Mouse (Mus musculus) thymus, adult 2 months (tissue): ENCODE data around the gene Arhgap23. TPM values are rescaled to one million over a fixed set of nuclear protein-coding genes. Genes with fewer than 3 reads are reported as not detected.

ENCODE experiments used
- DNase-seq: peaks from one replicate; pipeline ENCODE4 v3.0.0; 2021
- H3K27ac ChIP-seq: fragments of 200-500 bp; 2 replicates; pipeline ENCODE4 v1.5.1; 2012; ENCODE audit warnings: low read length, control low read depth; ENCODE audit not compliant: control insufficient read depth, insufficient read depth
- H3K27me3 ChIP-seq: fragments of 200-500 bp; 2 replicates; pipeline ENCODE4 v1.6.1; 2012; ENCODE audit warnings: mild to moderate bottlenecking, low read length, moderate library complexity, mixed read lengths; ENCODE audit not compliant: control insufficient read depth, insufficient read depth
- H3K36me3 ChIP-seq: fragments of 200-500 bp; 2 replicates; pipeline ENCODE4 v1.6.1; 2012; ENCODE audit warnings: mild to moderate bottlenecking, low read length, moderate library complexity; ENCODE audit not compliant: control insufficient read depth, insufficient read depth
- H3K4me1 ChIP-seq: fragments of 200-500 bp; replicated peaks from 2 replicates; pipeline ENCODE4 v1.6.1; 2012; ENCODE audit warnings: low read length; ENCODE audit not compliant: control insufficient read depth, insufficient read depth
- H3K4me3 ChIP-seq: fragments of 200-500 bp; 2 replicates; pipeline ENCODE4 v1.5.1; 2012; ENCODE audit warnings: mild to moderate bottlenecking, low read length, control low read depth, moderate library complexity; ENCODE audit not compliant: control insufficient read depth, insufficient read depth
- CTCF ChIP-seq: fragments of 200-500 bp; IDR thresholded peaks from 2 replicates; pipeline ENCODE4 v1.5.1; 2012; ENCODE audit warnings: mild to moderate bottlenecking, control low read depth, low read length, moderate library complexity, borderline replicate concordance; ENCODE audit not compliant: control insufficient read depth, poor library complexity, insufficient read depth; ENCODE audit errors: extremely low read depth
- POLR2A ChIP-seq: fragments of 200-500 bp; IDR thresholded peaks from 2 replicates; pipeline ENCODE4 v1.6.1; 2012; ENCODE audit warnings: mild to moderate bottlenecking, low read length, control low read depth, moderate library complexity; ENCODE audit not compliant: control insufficient read depth, poor library complexity, insufficient read depth; ENCODE audit errors: extremely low read depth
- WGBS: fragments of 180-500 bp; shearing (Covaris S2); methylation state at CpG from one replicate; pipeline ENCODE4 v1.1.7; 2018; 5-methylcytosine and 5-hydroxymethylcytosine counted together
- polyA plus RNA-seq: library from polyadenylated mRNA; depleted of rRNA; stranded (reverse); fragments of >200 nt; gene quantifications from 2 replicates; pipeline ENCODE4 v1.2.3, GENCODE M21; 2012

Gene Arhgap23
- polyA plus RNA-seq, 1 experiment, result 13.3 TPM

DNA sequence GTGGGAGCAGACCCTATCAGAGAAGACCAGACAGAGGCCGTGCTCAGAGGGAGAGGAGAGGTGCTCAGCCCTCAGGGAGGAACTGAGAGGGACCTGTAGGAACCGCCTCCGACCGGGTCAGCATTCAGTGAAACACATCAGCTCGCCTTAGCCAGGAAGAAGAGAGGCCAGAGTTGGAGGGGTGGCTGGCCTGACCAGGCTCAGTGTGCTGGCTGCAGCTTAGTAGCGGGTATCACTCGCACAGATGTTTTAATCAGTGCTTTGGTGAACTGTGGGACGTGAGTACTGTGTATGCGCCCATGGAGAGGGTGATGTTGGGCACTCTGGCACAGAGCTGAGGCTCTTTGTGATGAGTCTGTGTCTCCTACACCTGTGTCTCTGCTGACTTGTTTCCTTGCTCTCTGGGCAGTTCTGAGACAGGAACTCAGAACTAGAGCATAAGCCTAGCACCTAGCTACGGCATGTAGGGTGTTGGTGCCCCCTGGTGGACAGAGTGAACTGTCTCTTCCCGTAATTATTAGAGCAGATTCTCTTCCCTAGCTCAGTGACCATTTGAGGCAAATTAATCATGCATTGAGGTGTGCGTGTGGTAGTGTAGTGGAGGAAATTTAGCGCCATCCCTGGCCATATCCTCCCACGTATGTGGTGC, 53.4 kb downstream of the Arhgap23 start:
- Histone ChIP-seq H3K4me1 (no peaks in the 10 kb centered on the region), H3K27ac (no peak overlapping the region), H3K27me3 (no peaks in the 10 kb centered on the region), H3K4me3 (no peak overlapping the region), H3K36me3 (no peaks in the 10 kb centered on the region)
- TF ChIP-seq CTCF, result no peak
- TF ChIP-seq POLR2A, result no peak
- DNase-seq, result peak; percentile 84
- 69% methylated on average over 14 of the region's 14 CpGs for WGBS

DNA sequence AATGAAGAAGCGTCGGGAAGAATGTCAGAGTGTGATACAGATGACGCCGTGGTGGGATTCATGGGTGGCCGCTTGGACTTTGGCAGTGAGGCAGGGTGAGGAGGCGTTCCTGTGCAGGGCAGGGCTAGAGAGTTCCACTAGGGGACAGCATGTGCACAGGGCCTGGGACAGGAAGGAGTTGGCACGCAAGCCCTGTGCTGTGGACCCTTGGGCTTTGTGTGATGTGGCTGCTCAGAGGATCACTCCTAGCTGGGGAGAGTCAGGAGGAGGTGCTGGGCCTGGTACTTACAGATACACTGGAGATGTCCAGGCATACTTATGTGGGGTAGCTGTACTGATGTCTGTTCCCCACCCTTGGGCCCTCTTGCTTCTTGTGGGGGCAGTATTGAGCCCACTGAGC, 54.5 kb downstream of the Arhgap23 start:
- Histone ChIP-seq H3K27me3 (no peaks in the 10 kb centered on the region), H3K36me3 (no peaks in the 10 kb centered on the region), H3K4me1 (no peaks in the 10 kb centered on the region), H3K4me3 (no peak overlapping the region), H3K27ac (no peak overlapping the region)
- no peak for DNase-seq
- WGBS, result 95% methylated on average over 7 of the region's 7 CpGs
- TF ChIP-seq CTCF, result no peak
- no peak for TF ChIP-seq POLR2A

GRCm38 (mm10) chr11:97471276-97471675, 55.9 kb downstream of the Arhgap23 start:
- no peak overlapping the region for H3K4me3 ChIP-seq
- H3K27ac ChIP-seq, result no peak overlapping the region
- H3K27me3 ChIP-seq, result no peaks in the 10 kb centered on the region
- no peaks in the 10 kb centered on the region for H3K36me3 ChIP-seq
- H3K4me1 ChIP-seq, result no peaks in the 10 kb centered on the region
- WGBS, result 95% methylated on average over 6 of the region's 6 CpGs
- TF ChIP-seq POLR2A (no peak), CTCF (no peak)
- no peak for DNase-seq

DNA sequence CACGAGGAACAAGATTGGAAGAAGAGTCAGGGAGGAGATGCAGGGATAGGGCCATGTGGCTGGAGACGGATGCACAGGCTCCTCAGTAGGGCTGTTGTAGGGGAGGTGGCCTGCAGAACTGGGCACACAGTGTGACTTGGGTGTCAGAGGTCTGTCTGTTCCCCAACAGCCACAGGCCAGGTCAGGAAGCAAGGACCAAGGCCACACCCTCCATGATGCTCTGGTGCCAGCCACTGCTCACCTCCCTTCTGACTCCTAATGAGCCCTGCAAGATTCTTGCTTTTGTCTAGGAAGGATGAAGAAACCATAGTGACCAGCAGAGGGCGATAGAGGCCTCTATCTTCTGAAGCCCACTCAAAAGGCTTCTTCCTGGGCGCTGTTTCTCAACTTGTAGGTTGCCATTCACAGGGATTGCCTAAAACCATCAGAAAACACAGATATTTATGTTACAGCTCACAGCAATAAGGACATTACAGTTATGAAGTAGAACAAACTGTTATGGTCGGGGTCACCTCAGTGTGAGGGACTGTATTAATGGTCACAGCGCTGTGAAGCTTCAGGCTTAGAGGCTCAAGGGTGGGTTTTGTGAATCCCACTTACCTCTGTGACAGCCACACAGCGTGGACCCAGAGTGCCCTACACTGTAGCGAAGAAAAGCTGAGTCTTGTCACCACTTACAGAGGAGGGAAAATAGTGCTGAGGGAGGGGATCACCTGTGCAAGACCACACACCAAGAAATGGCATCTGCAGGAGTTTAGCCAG, 61.2 kb downstream of the Arhgap23 start:
- Histone ChIP-seq H3K4me3 (no peak overlapping the region), H3K27ac (no peak overlapping the region), H3K4me1 (no peaks in the 10 kb centered on the region), H3K27me3 (no peaks in the 10 kb centered on the region), H3K36me3 (no peaks in the 10 kb centered on the region)
- WGBS, result 76% methylated on average over 8 of the region's 8 CpGs
- TF ChIP-seq CTCF, result peak; percentile 52; the same call in 1 of the 2 replicates
- TF ChIP-seq POLR2A, result no peak
- DNase-seq, result peak; percentile 66

- Histone ChIP-seq H3K27me3 (no peaks in the 10 kb centered on the region), H3K36me3 (no peaks in the 10 kb centered on the region), H3K4me3 (no peak overlapping the region), H3K27ac (no peak overlapping the region), H3K4me1 (no peaks in the 10 kb centered on the region)
- 98% methylated on average over 7 of the region's 7 CpGs for WGBS
- DNase-seq, result no peak
- TF ChIP-seq CTCF (no peak), POLR2A (no peak)
Measured at GRCm38 (mm10) chr11:97477431-97477830, 62.1 kb downstream of the Arhgap23 start.

DNA sequence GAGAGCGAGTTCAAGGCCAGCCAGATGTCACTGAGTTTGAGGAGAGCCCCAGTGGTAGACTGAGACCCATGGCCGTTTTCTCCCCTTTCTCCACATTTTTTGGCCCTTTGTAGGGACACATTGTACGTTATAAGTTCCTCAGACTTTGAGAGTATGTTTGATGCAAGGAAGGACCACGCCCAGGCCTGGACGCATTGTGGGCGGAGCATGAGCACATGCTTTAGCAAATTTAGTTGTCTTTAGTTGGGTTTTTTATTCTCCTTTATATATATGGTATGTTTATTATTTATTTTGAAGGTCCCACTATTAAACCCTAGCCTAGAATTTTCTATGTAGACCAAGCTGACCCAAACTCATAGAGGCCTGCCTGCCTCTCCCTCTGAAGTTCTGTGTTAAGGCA, 63.0 kb downstream of the Arhgap23 start:
- Histone ChIP-seq H3K27ac (no peak overlapping the region), H3K4me3 (no peak overlapping the region), H3K27me3 (no peaks in the 10 kb centered on the region), H3K4me1 (no peaks in the 10 kb centered on the region), H3K36me3 (no peaks in the 10 kb centered on the region)
- TF ChIP-seq CTCF (no peak), POLR2A (no peak)
- no peak for DNase-seq
- WGBS, result 94% methylated on average over 6 of the region's 6 CpGs
